Mouse (Mus musculus) embryonic facial prominence, embryonic 13.5 days (tissue): Measurements from ENCODE around the gene Slc7a5. TPM values are rescaled to one million over a fixed set of nuclear protein-coding genes. Genes with fewer than 3 reads are reported as not detected.

Source experiments
- ATAC-seq: fragments of 200-750 bp; cut with Nextera tagmentation; 2 replicates; pipeline ENCODE4 v1.8.0; 2017; ENCODE audit warnings: low read depth; ENCODE audit not compliant: insufficient number of reproducible peaks, insufficient read depth, low FRiP score, low TSS enrichment
- H3K27ac ChIP-seq: fragments of 300-500 bp; sonication (generic); 2 replicates; pipeline ENCODE4 v1.5.1; 2015; ENCODE audit warnings: moderate library complexity, mild to moderate bottlenecking, inconsistent platforms
- H3K27me3 ChIP-seq: fragments of 300-500 bp; sonication (generic); 2 replicates; pipeline ENCODE4 v1.6.1; 2015; ENCODE audit warnings: mild to moderate bottlenecking, inconsistent platforms
- H3K36me3 ChIP-seq: fragments of 300-500 bp; sonication (generic); 2 replicates; pipeline ENCODE4 v1.6.1; 2015; ENCODE audit warnings: mild to moderate bottlenecking, inconsistent platforms
- H3K4me1 ChIP-seq: fragments of 300-500 bp; sonication (generic); 2 replicates; pipeline ENCODE4 v1.6.1; 2015; ENCODE audit warnings: inconsistent platforms
- H3K4me2 ChIP-seq: fragments of 300-500 bp; sonication (generic); 2 replicates; pipeline ENCODE4 v1.6.1; 2015; ENCODE audit warnings: moderate library complexity, mild to moderate bottlenecking, inconsistent platforms
- H3K4me3 ChIP-seq: fragments of 300-500 bp; sonication (generic); 2 replicates; pipeline ENCODE4 v1.5.1; 2015; ENCODE audit warnings: mild to moderate bottlenecking, inconsistent platforms
- H3K9ac ChIP-seq: fragments of 300-500 bp; sonication (generic); 2 replicates; pipeline ENCODE4 v1.6.1; 2015; ENCODE audit warnings: mild to moderate bottlenecking, inconsistent platforms
- H3K9me3 ChIP-seq: fragments of 300-500 bp; sonication (generic); 2 replicates; pipeline ENCODE4 v1.6.1; 2016; ENCODE audit warnings: inconsistent platforms
- WGBS: fragments of 180-500 bp; shearing (Covaris S2); methylation state at CpG from one replicate; pipeline ENCODE4 v1.1.7; 2015; ENCODE audit warnings: mixed read lengths; 5-methylcytosine and 5-hydroxymethylcytosine counted together
- polyA plus RNA-seq: library from polyadenylated mRNA; unstranded; fragments of >200 nt; fragmentation: Nextera tagmentation; extraction: Ambion mirVana; gene quantifications from 2 replicates; pipeline ENCODE4 v1.2.1, GENCODE M21; 2015

The Slc7a5 gene
- polyA plus RNA-seq, 1 experiment from 2014 or later = 18.3 TPM

- Histone ChIP-seq H3K9me3 (no peaks in the 10 kb centered on the region), H3K9ac (no peak overlapping the region), H3K4me3 (no peak overlapping the region), H3K27ac (no peak overlapping the region), H3K4me2 (no peak overlapping the region), H3K36me3 (no peaks in the 10 kb centered on the region), H3K4me1 (peaks cover 7% of the 10 kb centered on the region), H3K27me3 (peaks cover 11% of the 10 kb centered on the region; the same call in 1 of the 2 replicates)
- 69% methylated on average over 14 of the region's 14 CpGs for WGBS
- no peak for ATAC-seq
Observed at GRCm38 (mm10) chr8:121856071-121856746, 51.3 kb downstream of the Slc7a5 start.

- H3K36me3 ChIP-seq = no peaks in the 10 kb centered on the region
- no peak overlapping the region for H3K9ac ChIP-seq
- H3K4me3 ChIP-seq = no peak overlapping the region
- peaks cover 11% of the 10 kb centered on the region; the same call in 1 of the 2 replicates for H3K27me3 ChIP-seq
- no peak for ATAC-seq
- no peak overlapping the region for H3K27ac ChIP-seq
- no peaks in the 10 kb centered on the region for H3K9me3 ChIP-seq
- H3K4me2 ChIP-seq = no peak overlapping the region
- peaks cover 14% of the 10 kb centered on the region for H3K4me1 ChIP-seq
- WGBS = 72% methylated on average over 2 of the region's 2 CpGs
Observed at GRCm38 (mm10) chr8:121853586-121853985, 53.9 kb downstream of the Slc7a5 start.

DNA sequence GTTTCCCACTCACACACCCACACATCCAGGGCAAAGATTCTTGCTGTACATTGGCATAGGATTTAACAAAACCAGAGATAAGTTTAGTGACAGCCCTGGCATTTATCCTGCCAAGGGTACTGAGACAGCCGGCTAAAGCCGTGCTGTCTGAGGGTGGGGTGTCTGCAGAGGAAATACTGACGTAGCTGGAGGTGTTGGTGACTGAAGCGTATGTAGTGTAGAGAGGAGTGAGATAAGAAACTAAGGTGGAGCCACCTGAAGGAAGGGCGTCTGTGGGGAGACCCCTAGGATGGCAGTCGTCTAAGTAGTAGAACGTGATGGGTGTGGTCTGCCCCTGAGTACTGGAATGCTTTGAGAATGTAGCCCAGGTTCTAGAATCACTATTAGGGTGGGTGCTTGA lies 55.0 kb downstream of the Slc7a5 start:
- Histone ChIP-seq H3K4me3 (no peak overlapping the region), H3K4me2 (no peak overlapping the region), H3K9me3 (no peaks in the 10 kb centered on the region), H3K27ac (no peak overlapping the region), H3K36me3 (no peaks in the 10 kb centered on the region), H3K9ac (no peak overlapping the region), H3K27me3 (peaks cover 7% of the 10 kb centered on the region; the same call in 1 of the 2 replicates), H3K4me1 (peaks cover 14% of the 10 kb centered on the region)
- WGBS = 55% methylated on average over 7 of the region's 7 CpGs
- no peak for ATAC-seq

DNA sequence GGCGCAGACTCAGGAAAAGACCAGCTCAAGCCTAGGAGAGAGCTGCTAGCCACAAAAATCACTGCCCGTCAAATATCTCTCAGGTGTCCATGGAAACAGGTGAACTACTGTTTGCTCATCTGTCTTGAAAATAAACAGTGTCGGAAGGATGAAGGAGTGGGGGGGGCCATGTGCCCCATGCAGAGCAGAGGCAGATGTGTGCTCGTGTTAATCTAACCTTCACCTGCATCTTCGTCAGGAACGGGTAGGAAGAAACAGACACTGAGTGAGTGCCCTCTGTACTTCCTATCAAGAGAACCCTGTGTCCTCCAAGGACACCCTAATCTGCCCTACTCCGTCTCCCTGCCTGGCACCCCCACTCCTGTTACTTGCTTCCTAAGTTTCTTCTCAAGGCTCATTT lies 55.8 kb downstream of the Slc7a5 start:
- ATAC-seq = no peak
- H3K4me1 ChIP-seq = peaks cover 14% of the 10 kb centered on the region
- H3K9ac ChIP-seq = no peak overlapping the region
- H3K4me3 ChIP-seq = no peak overlapping the region
- H3K4me2 ChIP-seq = no peak overlapping the region
- H3K9me3 ChIP-seq = no peaks in the 10 kb centered on the region
- H3K36me3 ChIP-seq = no peaks in the 10 kb centered on the region
- 53% methylated on average over 7 of the region's 7 CpGs for WGBS
- peaks cover 7% of the 10 kb centered on the region; the same call in 1 of the 2 replicates for H3K27me3 ChIP-seq
- H3K27ac ChIP-seq = no peak overlapping the region

DNA sequence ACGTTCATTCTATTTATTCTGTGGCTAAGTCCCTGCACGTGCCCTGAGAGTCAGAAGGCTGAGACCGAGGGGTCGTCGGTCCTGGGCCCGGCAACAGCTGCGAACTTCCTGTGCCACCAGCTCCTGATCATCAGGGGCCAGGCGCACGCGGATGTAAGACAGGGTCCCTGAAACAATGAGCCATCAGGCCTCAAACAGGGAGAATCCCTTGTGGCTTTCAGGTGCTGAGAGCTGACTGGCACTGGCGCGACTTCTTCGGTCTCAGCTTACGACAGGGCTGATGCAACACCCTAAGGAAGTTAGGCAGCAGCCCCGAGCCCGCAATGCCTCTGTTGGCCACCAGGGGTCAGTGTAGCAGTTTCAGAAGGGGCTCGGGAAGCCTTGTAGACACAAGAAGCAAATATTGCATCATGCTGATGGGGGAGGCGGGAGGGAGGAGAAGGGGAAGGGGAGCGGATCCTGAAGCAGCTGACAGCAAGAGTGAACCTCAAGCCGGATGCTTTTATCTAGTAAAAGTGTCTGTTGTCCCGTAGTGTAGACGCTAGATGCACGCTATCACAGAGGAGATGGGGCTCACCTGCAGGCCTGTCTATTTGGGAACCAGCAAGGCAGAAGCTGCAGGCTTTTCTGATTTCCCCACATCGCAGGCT lies 56.5 kb downstream of the Slc7a5 start:
- Histone ChIP-seq H3K27ac (no peak overlapping the region), H3K4me2 (peak overlapping the region; percentile 64), H3K9me3 (no peaks in the 10 kb centered on the region), H3K4me1 (peaks cover 14% of the 10 kb centered on the region), H3K27me3 (peaks cover 7% of the 10 kb centered on the region; the same call in 1 of the 2 replicates), H3K9ac (peak overlapping the region; percentile 65), H3K4me3 (peak overlapping the region; percentile 30), H3K36me3 (no peaks in the 10 kb centered on the region)
- peak; percentile 76 for ATAC-seq
- 3% methylated on average over 24 of the region's 24 CpGs for WGBS

- WGBS = 29% methylated on average over 12 of the region's 12 CpGs
- Histone ChIP-seq H3K9me3 (no peaks in the 10 kb centered on the region), H3K27ac (no peak overlapping the region), H3K36me3 (no peaks in the 10 kb centered on the region), H3K9ac (peak overlapping the region; percentile 65), H3K4me2 (peak overlapping the region; percentile 64), H3K4me1 (peaks cover 14% of the 10 kb centered on the region), H3K27me3 (peaks cover 7% of the 10 kb centered on the region; the same call in 1 of the 2 replicates), H3K4me3 (peak overlapping the region; percentile 30)
- ATAC-seq = no peak
Observed at GRCm38 (mm10) chr8:121850436-121850820, 57.1 kb downstream of the Slc7a5 start.

- Histone ChIP-seq H3K27ac (no peak overlapping the region), H3K4me1 (peaks cover 14% of the 10 kb centered on the region), H3K4me2 (no peak overlapping the region), H3K36me3 (no peaks in the 10 kb centered on the region), H3K27me3 (peaks cover 7% of the 10 kb centered on the region; the same call in 1 of the 2 replicates), H3K9me3 (no peaks in the 10 kb centered on the region), H3K9ac (no peak overlapping the region), H3K4me3 (no peak overlapping the region)
- ATAC-seq = no peak
- WGBS = 15% methylated on average over 6 of the region's 6 CpGs
Observed at GRCm38 (mm10) chr8:121850018-121850417, 57.5 kb downstream of the Slc7a5 start.

GRCm38 (mm10) chr8:121849303-121849702 lies 58.2 kb downstream of the Slc7a5 start:
- Histone ChIP-seq H3K9me3 (no peaks in the 10 kb centered on the region), H3K4me1 (peaks cover 14% of the 10 kb centered on the region), H3K27ac (no peak overlapping the region), H3K36me3 (no peaks in the 10 kb centered on the region), H3K27me3 (peaks cover 7% of the 10 kb centered on the region; the same call in 1 of the 2 replicates), H3K9ac (no peak overlapping the region), H3K4me2 (no peak overlapping the region), H3K4me3 (no peak overlapping the region)
- WGBS = 75% methylated on average over 9 of the region's 9 CpGs
- ATAC-seq = no peak

- Histone ChIP-seq H3K27ac (no peak overlapping the region), H3K9ac (no peak overlapping the region; the same call in 1 of the 2 replicates), H3K4me3 (no peak overlapping the region), H3K4me1 (peaks cover 14% of the 10 kb centered on the region), H3K36me3 (no peaks in the 10 kb centered on the region), H3K27me3 (peaks cover 7% of the 10 kb centered on the region; the same call in 1 of the 2 replicates), H3K9me3 (no peaks in the 10 kb centered on the region), H3K4me2 (no peak overlapping the region)
- 53% methylated on average over 10 of the region's 10 CpGs for WGBS
- ATAC-seq = no peak
Observed at GRCm38 (mm10) chr8:121848495-121848894, 59.0 kb downstream of the Slc7a5 start.

DNA sequence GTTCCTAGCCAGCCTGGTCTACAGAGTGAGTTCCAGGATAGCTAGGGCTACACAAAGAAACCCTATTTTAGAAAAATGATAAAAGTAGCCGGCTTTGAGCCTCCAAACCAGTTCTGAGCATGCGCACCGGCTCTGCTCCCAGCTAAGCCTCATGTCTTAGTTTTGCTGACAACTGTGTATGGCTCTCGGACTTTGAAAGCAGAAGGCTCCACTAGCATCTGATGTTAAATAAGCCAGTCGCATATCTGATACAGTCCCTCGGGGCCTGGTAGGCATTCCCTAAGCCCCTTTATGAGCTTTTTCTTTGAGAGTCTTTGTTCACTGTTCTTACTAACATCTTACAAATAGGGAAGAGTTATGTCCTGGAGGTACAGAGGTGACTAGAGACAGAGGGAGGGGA lies 59.5 kb downstream of the Slc7a5 start:
- no peaks in the 10 kb centered on the region for H3K36me3 ChIP-seq
- ATAC-seq = no peak
- no peak overlapping the region for H3K27ac ChIP-seq
- WGBS = 59% methylated on average over 6 of the region's 6 CpGs
- no peaks in the 10 kb centered on the region for H3K9me3 ChIP-seq
- no peak overlapping the region for H3K4me2 ChIP-seq
- 0 out of 2 replicates have a peak overlapping the region, but pooled peaks have one; percentile 16 for H3K9ac ChIP-seq
- peaks cover 7% of the 10 kb centered on the region; the same call in 1 of the 2 replicates for H3K27me3 ChIP-seq
- peaks cover 14% of the 10 kb centered on the region for H3K4me1 ChIP-seq
- H3K4me3 ChIP-seq = no peak overlapping the region

- WGBS = 74% methylated on average over 10 of the region's 10 CpGs
- H3K36me3 ChIP-seq = no peaks in the 10 kb centered on the region
- ATAC-seq = no peak
Observed at GRCm38 (mm10) chr8:121847261-121847822, 60.2 kb downstream of the Slc7a5 start.

More at GRCm38 (mm10) chr8:121847261-121847822, 60.2 kb downstream of the Slc7a5 start:
- no peak overlapping the region for H3K4me2 ChIP-seq
- H3K27me3 ChIP-seq = peaks cover 7% of the 10 kb centered on the region; the same call in 1 of the 2 replicates
- H3K27ac ChIP-seq = no peak overlapping the region
- no peaks in the 10 kb centered on the region for H3K9me3 ChIP-seq
- H3K9ac ChIP-seq = no peak overlapping the region
- no peak overlapping the region for H3K4me3 ChIP-seq
- peaks cover 14% of the 10 kb centered on the region for H3K4me1 ChIP-seq
